Mouse (Mus musculus) midbrain, embryonic 13.5 days (tissue): Measurements from ENCODE around the gene Pkp4. TPM values are rescaled to one million over a fixed set of nuclear protein-coding genes. Genes with fewer than 3 reads are reported as not detected.
A peak's percentile ranks its signal among the peaks of the same experiment; 100 is the strongest.

Experiments used
- ATAC-seq: fragments of 200-750 bp; cut with Nextera tagmentation; 2 replicates; pipeline ENCODE4 v1.8.0; 2017; ENCODE audit warnings: mild to moderate bottlenecking, moderate TSS enrichment, moderate library complexity
- H3K27ac ChIP-seq: fragments of 300-500 bp; sonication (generic); 2 replicates; pipeline ENCODE4 v1.5.1; 2015; ENCODE audit warnings: inconsistent platforms, mild to moderate bottlenecking, moderate library complexity
- H3K27me3 ChIP-seq: fragments of 300-500 bp; sonication (generic); 2 replicates; pipeline ENCODE4 v1.6.1; 2015; ENCODE audit warnings: mild to moderate bottlenecking, inconsistent platforms
- H3K36me3 ChIP-seq: fragments of 300-500 bp; sonication (generic); 2 replicates; pipeline ENCODE4 v1.6.1; 2015; ENCODE audit warnings: mild to moderate bottlenecking, inconsistent platforms
- H3K4me1 ChIP-seq: fragments of 300-500 bp; sonication (generic); replicated peaks from 2 replicates; pipeline ENCODE4 v1.6.1; 2015; ENCODE audit warnings: inconsistent platforms
- H3K4me2 ChIP-seq: fragments of 300-500 bp; sonication (generic); replicated peaks from 2 replicates; pipeline ENCODE4 v1.6.1; 2015; ENCODE audit warnings: moderate library complexity, mild to moderate bottlenecking, inconsistent platforms
- H3K4me3 ChIP-seq: fragments of 300-500 bp; sonication (generic); replicated peaks from 2 replicates; pipeline ENCODE4 v1.5.1; 2015; ENCODE audit warnings: mild to moderate bottlenecking, inconsistent platforms
- H3K9ac ChIP-seq: fragments of 300-500 bp; sonication (generic); replicated peaks from 2 replicates; pipeline ENCODE4 v1.6.1; 2015; ENCODE audit warnings: mild to moderate bottlenecking, inconsistent platforms
- H3K9me3 ChIP-seq: fragments of 300-500 bp; sonication (generic); 2 replicates; pipeline ENCODE4 v1.6.1; 2016; ENCODE audit warnings: mild to moderate bottlenecking, inconsistent platforms
- WGBS: fragments of 180-500 bp; shearing (Covaris S2); methylation state at CpG from one replicate; pipeline ENCODE4 v1.1.7; 2015; 5-methylcytosine and 5-hydroxymethylcytosine counted together
- polyA plus RNA-seq: library from polyadenylated mRNA; unstranded; fragments of >200 nt; fragmentation: Nextera tagmentation; extraction: Ambion mirVana; gene quantifications from 2 replicates; pipeline ENCODE4 v1.2.1, GENCODE M21; 2015

Pkp4 gene
- polyA plus RNA-seq, 1 experiment from 2014 or later = 17.4 TPM

DNA sequence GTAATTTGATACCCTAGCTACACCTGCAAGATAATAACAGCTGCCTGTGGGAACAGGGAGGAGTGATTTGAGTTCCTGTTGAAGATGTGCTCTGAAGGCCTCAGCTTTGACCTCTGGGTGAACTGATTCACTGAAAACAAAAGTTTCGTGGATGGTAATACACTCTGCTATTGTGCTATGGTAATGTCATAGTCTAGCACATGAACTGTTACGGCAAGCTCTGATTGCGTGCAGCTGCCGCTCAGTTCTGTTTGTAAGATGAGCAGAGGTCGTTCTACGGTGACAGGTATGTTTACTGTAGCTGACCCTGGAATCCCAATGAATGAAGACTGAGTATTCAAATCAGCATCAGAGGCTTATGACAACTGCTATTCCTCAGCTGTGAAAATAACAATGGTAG lies 152.6 kb downstream of the Pkp4 start:
- 67% methylated on average over 6 of the region's 6 CpGs for WGBS
- no peak overlapping the region for H3K9ac ChIP-seq
- peaks cover 9% of the 10 kb centered on the region for H3K4me1 ChIP-seq
- peaks cover 28% of the 10 kb centered on the region for H3K36me3 ChIP-seq
- no peaks in the 10 kb centered on the region for H3K27me3 ChIP-seq
- H3K4me2 ChIP-seq = no peak overlapping the region
- H3K27ac ChIP-seq = 0 out of 2 replicates have a peak overlapping the region, but pooled peaks have one; percentile 21
- no peak overlapping the region for H3K4me3 ChIP-seq
- 0 out of 2 replicates have a peak, but pooled peaks have one; percentile 27 for ATAC-seq
- H3K9me3 ChIP-seq = 0 out of 2 replicates have a peak, but pooled peaks cover 3% of the 10 kb centered on the region

DNA sequence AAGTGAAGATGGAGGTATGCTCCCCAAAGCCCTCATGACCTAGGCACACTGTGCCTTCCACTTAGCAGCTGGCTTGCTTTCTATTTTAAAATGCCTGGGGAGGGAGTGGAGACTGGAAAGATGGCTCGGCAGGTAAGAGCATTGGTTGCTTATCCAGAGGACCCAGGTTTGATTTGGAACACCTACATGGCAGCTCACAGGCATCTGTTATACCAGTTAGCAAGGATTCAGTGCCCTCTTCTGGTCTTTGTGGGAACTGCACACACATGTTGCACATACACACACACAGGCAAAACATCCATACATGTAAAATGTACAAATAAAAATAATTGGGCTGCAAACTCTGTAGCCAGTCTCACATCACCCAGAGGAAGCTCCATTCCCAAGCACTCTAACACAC lies 158.0 kb downstream of the Pkp4 start:
- ATAC-seq = no peak
- Histone ChIP-seq H3K4me1 (peaks cover 4% of the 10 kb centered on the region; the same call in 1 of the 2 replicates), H3K9me3 (peaks cover 13% of the 10 kb centered on the region; the same call in 1 of the 2 replicates), H3K36me3 (peaks cover 45% of the 10 kb centered on the region), H3K27me3 (no peaks in the 10 kb centered on the region), H3K9ac (no peak overlapping the region), H3K4me2 (no peak overlapping the region), H3K27ac (no peak overlapping the region), H3K4me3 (no peak overlapping the region)
- 96% methylated on average over 1 of the region's 1 CpGs for WGBS

DNA sequence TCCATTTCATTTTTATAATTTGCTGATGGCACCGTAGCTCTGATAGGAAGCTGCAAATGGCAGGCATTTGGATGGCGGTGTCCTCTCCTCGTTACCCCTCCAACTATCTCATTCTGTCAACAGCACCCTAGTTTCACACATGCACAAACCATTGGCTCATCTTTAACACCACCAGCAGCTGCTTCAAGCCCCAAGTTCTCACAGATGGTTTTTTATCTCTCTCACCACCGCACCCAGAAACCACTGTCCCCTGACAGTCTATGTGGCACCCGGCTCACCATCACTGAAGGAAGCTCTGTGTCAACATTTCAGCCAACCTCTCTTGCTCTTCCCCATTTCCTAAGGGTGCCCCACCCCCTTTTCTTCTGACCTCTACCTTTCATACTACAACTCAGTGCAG lies 167.3 kb downstream of the Pkp4 start:
- Histone ChIP-seq H3K9ac (no peak overlapping the region), H3K4me3 (no peak overlapping the region), H3K27ac (no peak overlapping the region), H3K4me2 (no peak overlapping the region), H3K36me3 (0 out of 2 replicates have a peak, but pooled peaks cover 5% of the 10 kb centered on the region), H3K4me1 (no peaks in the 10 kb centered on the region), H3K9me3 (no peaks in the 10 kb centered on the region), H3K27me3 (no peaks in the 10 kb centered on the region)
- ATAC-seq = no peak
- 96% methylated on average over 5 of the region's 5 CpGs for WGBS

DNA sequence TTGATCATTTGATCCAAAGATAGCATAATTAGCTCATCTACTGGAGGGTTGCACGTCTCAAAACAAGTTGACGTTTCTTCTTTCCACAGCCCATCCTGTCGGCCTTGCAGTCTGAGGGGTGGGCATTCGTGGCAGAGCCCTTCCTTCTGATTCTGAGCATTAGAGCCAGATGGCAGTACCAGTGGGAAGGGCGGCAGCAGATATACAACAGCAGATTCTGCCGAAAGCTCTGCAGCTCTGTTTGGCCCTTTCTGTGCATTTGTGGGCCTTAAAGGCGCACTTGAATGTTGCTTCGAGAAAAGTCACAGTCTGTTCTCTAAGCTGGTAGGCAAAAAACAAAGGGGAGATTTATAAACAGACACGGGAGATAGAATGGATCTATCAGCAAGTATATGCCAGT lies 170.4 kb downstream of the Pkp4 start:
- no peak for ATAC-seq
- H3K4me2 ChIP-seq = no peak overlapping the region
- H3K4me3 ChIP-seq = no peak overlapping the region
- no peak overlapping the region for H3K9ac ChIP-seq
- H3K27ac ChIP-seq = no peak overlapping the region
- no peaks in the 10 kb centered on the region for H3K27me3 ChIP-seq
- H3K4me1 ChIP-seq = no peaks in the 10 kb centered on the region
- H3K36me3 ChIP-seq = peaks cover 10% of the 10 kb centered on the region
- 90% methylated on average over 9 of the region's 9 CpGs for WGBS
- no peaks in the 10 kb centered on the region for H3K9me3 ChIP-seq

DNA sequence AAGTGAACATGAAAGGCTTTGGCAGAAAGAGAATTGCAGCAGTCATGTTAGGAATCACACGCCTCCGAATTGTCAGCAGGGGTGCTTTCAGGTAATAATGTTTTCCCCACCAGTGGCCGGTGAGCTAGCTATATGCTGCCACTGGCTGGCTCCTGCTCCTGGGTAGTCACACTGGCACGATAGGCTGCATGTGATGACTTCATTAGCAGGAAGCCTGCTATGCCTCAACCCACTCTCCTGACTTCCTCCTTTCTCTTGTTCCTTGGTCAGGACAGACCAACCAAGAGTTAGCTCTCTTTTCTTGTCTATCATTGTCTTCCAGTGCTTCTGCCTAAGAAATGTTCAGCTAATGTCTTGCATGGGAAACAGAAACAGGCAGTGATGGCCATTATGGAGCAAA lies 171.9 kb downstream of the Pkp4 start:
- Histone ChIP-seq H3K27ac (no peak overlapping the region), H3K4me1 (no peaks in the 10 kb centered on the region), H3K4me2 (no peak overlapping the region), H3K27me3 (no peaks in the 10 kb centered on the region), H3K36me3 (peaks cover 15% of the 10 kb centered on the region), H3K9me3 (no peaks in the 10 kb centered on the region), H3K9ac (no peak overlapping the region), H3K4me3 (no peak overlapping the region)
- 71% methylated on average over 4 of the region's 4 CpGs for WGBS
- ATAC-seq = no peak

DNA sequence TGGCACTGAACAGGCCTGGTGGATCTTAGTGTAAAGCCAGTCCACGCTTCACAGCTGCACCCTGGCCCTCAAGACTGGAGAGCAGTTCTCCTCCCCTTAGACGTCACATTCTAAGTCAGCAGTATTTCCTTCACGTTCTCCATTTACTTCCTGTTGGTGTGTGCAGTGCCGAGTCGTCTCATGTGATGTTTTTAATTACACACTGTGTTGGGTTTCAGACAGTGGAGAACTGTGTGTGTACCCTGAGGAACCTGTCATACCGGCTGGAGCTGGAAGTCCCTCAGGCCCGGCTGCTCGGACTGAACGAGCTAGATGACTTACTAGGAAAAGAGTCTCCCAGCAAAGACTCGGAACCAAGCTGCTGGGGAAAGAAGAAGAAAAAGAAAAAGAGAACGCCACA lies 177.9 kb downstream of the Pkp4 start:
- no peak overlapping the region for H3K27ac ChIP-seq
- WGBS = 85% methylated on average over 11 of the region's 11 CpGs

DNA sequence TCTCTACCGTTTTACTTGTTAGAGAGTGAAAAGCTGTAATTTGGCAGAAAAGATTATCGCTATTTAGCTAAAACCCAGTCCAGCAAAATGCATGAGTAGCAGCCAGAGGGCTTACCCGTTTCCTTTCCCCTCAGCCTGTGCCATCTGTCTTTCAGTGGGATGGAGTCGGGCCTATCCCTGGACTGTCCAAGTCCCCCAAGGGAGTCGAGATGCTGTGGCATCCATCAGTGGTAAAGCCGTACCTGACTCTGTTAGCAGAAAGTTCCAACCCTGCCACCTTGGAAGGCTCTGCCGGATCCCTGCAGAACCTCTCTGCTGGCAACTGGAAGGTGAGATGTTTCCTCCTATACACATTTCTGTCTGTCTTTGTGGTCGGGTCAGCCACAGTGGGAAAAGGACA lies 178.3 kb downstream of the Pkp4 start:
- no peak overlapping the region for H3K4me3 ChIP-seq
- no peak for ATAC-seq
- 89% methylated on average over 8 of the region's 8 CpGs for WGBS
- H3K4me1 ChIP-seq = no peaks in the 10 kb centered on the region
- no peak overlapping the region for H3K9ac ChIP-seq
- no peak overlapping the region for H3K4me2 ChIP-seq
- no peaks in the 10 kb centered on the region for H3K9me3 ChIP-seq
- peaks cover 54% of the 10 kb centered on the region for H3K36me3 ChIP-seq
- H3K27ac ChIP-seq = no peak overlapping the region
- H3K27me3 ChIP-seq = no peaks in the 10 kb centered on the region

More for the DNA sequence above, 177.9 kb downstream of the Pkp4 start:
- Histone ChIP-seq H3K4me3 (no peak overlapping the region), H3K9me3 (no peaks in the 10 kb centered on the region), H3K9ac (no peak overlapping the region), H3K27me3 (no peaks in the 10 kb centered on the region), H3K4me1 (no peaks in the 10 kb centered on the region), H3K4me2 (no peak overlapping the region), H3K36me3 (peaks cover 54% of the 10 kb centered on the region)
- ATAC-seq = no peak

DNA sequence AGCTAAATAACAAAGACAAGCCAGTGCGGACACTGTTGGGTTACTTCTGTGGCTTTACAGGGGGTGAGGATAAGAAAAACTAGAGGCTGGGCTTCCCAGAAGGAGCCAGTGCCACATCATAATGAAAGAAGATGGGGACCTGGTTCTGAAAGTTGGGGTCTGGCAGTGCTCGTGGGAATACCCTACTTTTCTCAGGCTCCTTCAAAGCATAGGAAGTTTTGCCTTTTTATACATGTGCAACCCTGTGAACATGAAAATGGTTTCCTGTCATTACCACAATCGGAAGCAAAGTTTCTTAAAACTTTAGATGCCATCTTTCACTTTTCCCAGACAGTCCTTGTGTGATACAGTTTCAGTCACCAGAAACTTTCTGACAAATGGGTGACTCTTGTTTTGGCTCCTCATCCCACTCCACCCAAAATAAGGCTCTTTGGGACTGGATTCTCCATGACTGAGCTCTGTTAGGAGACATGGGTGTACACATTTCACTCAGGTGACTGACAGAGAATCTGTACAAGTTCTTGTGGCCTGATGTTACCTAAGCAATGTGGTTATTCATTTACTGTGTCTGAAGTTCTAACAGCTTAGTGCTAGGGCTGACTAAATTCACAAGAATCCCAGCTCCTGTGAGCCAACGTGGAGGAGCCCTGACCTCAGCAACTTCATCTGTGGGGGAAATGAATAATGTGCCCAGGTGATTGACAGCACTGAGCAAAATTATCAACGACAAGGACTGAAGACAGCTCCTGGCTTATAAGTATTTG lies 179.3 kb downstream of the Pkp4 start:
- WGBS = 89% methylated on average over 5 of the region's 5 CpGs
- Histone ChIP-seq H3K4me2 (no peak overlapping the region), H3K9ac (no peak overlapping the region), H3K27me3 (no peaks in the 10 kb centered on the region), H3K27ac (no peak overlapping the region), H3K4me3 (no peak overlapping the region), H3K4me1 (no peaks in the 10 kb centered on the region), H3K36me3 (peaks cover 56% of the 10 kb centered on the region), H3K9me3 (no peaks in the 10 kb centered on the region)
- ATAC-seq = no peak

DNA sequence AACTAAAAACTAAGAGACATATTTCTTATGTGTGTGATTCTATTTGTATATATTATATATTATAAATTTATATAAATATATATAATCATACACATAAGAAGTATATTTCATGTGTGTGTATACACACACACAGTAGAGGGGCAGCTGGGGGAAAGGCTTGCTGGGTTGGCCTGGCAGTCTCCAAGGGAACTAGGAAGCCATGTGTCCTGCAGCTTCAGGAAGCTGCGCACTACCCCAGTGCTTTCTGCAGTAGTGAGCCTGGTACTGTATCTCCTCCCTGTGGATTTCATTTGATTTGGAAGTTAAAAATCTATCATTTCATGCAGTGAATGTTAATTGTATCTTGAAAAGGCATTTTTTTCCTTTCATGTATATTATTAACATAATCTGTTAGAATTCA lies 180.2 kb downstream of the Pkp4 start:
- Histone ChIP-seq H3K27me3 (no peaks in the 10 kb centered on the region), H3K4me1 (no peaks in the 10 kb centered on the region), H3K36me3 (peaks cover 63% of the 10 kb centered on the region), H3K27ac (no peak overlapping the region), H3K9me3 (no peaks in the 10 kb centered on the region), H3K4me2 (no peak overlapping the region), H3K9ac (no peak overlapping the region), H3K4me3 (no peak overlapping the region)
- WGBS = 90% methylated on average over 1 of the region's 1 CpGs
- ATAC-seq = no peak

DNA sequence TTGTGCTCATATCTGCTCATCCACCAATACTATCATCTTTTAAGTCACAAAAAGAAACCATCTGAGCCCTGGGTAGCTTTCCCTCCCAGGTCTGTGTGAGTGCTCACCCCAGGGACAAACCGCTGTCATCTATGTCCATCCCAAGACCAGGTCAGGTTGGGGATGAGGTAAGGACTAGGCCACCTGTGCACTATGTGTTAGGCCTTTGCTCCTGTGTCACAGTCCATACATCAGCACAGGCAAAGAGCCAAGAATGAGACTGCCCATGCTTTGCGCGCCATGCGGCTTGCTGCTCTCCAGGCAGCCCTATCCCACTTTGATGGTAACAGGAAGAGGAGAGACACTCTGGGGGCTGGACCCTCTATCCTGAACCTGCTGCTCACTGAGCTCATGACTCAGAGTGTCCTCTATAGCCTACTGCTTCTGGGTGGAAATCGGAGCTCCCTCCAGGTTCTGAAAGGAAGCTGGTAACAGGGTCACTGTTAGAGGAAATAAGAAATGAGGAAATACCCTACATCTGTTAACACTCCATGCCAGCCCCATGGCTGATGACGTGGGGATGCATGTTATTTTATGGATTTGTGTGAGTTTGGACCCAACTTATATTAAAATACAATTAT lies 182.1 kb downstream of the Pkp4 start:
- Histone ChIP-seq H3K9me3 (no peaks in the 10 kb centered on the region), H3K4me2 (no peak overlapping the region), H3K36me3 (peaks cover 56% of the 10 kb centered on the region), H3K4me1 (no peaks in the 10 kb centered on the region), H3K4me3 (no peak overlapping the region), H3K27me3 (no peaks in the 10 kb centered on the region), H3K27ac (no peak overlapping the region; the same call in 1 of the 2 replicates), H3K9ac (no peak overlapping the region)
- no peak for ATAC-seq
- WGBS = 97% methylated on average over 6 of the region's 6 CpGs

DNA sequence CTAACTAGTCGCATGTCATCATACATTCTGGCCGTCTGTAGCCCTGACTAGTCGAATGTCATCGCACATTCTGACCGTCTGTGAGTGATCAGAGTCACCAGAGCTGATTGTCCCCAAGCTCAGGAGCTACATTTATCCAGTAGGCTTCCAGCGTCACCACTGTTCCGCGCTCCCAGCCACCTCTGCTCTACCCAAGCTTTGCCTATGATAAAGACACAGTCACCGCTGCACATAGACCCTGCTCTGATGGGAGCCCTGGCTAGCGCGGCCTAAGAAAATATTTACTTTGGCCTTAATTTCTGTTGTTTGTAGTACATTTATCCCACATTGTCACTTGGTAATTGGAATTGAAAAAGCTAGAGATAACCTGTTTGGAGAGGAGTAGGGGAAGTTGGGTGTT lies 183.2 kb downstream of the Pkp4 start:
- ATAC-seq = no peak
- Histone ChIP-seq H3K4me2 (no peak overlapping the region), H3K27me3 (no peaks in the 10 kb centered on the region), H3K4me3 (no peak overlapping the region), H3K9me3 (no peaks in the 10 kb centered on the region), H3K27ac (no peak overlapping the region), H3K4me1 (no peaks in the 10 kb centered on the region), H3K9ac (no peak overlapping the region), H3K36me3 (peaks cover 58% of the 10 kb centered on the region)
- WGBS = 94% methylated on average over 11 of the region's 11 CpGs

DNA sequence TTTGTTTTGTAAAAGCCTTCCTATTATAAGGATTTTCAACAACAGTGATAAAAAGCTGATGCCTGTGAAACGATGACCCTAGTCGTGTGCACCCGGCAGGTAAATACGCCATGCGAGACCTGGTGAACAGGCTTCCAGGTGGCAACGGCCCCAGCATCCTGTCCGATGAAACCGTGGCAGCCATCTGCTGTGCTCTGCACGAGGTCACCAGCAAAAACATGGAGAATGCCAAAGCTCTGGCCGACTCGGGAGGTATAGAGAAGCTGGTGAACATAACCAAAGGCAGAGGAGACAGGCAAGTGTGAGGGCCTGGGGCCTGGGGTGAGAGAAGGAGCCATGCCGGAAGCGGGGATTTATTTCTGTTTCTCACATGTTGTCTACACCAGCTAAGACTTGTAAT lies 184.0 kb downstream of the Pkp4 start:
- H3K27ac ChIP-seq = no peak overlapping the region
- WGBS = 96% methylated on average over 13 of the region's 13 CpGs
- no peak for ATAC-seq
- H3K9ac ChIP-seq = no peak overlapping the region
- H3K4me1 ChIP-seq = no peaks in the 10 kb centered on the region
- H3K36me3 ChIP-seq = peaks cover 55% of the 10 kb centered on the region
- no peaks in the 10 kb centered on the region for H3K27me3 ChIP-seq
- H3K9me3 ChIP-seq = no peaks in the 10 kb centered on the region
- H3K4me3 ChIP-seq = no peak overlapping the region
- H3K4me2 ChIP-seq = no peak overlapping the region
